Mouse (Mus musculus): ENCODE results near the gene Gdf7.

Gdf7 gene

DNA sequence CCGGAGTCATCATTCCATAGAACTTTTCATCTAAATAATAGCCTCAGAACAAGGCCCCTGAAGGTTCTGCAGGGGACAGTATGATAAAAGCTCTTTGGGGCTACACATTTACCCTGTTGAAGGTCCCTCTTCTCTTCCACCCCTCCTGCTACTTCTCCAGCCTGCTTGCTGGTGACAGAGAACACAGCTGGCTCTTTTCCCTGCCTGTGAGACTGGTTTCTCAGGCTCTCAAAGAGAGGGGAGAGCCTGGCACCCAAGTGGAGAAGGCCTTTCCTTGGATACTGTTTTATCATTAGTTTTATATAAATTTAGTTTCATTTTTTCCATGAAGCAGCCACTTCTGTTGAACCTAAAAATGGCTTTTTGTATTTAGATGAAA is 25.9 kb upstream of the Gdf7 start:
- DNase-seq (ENCODE audit: low spot score in 2 of 2): no peak

DNA sequence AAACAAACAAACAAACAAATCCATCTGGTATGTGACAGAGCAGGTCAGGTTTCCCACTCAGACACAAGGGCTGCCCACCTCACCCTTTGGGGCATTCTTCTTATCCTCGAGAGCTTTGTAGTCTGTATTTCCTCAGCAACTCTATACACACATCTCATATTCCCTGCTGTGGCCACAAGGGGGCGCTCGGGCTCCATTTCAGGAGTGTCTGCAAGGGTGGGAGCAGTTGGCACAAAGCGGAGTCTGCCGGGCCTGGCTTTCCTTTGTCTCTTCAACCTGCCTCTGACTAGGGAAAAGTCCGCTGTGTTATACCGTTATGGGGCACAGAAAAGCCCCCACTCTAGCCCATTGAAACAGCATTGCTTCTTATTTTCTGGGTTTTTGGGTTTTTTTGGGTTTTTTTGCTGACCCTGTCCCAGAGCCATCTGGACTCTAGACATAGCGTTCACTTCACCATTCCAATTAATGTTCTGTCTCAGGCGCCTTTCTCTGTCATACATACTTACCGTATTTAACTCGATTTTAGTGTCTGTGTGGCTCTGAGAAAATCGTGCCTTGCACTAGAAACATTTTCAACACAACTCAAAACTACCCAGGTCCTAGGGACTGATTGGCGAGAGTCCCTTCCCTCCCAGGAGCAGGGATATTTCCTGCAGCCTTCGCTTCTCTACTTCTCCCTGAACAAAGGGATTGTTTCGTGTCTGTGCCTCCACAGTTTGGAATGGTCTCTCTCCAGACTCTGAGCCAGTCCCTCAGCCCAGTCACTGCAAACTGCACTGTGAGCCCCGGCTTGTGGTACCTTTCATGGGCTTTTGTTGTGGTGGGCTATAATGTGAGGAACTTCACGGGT is 25.3 kb upstream of the Gdf7 start:
- peak; percentile 90 to 95 for DNase-seq (ENCODE audit: low spot score in 2 of 2)

DNA sequence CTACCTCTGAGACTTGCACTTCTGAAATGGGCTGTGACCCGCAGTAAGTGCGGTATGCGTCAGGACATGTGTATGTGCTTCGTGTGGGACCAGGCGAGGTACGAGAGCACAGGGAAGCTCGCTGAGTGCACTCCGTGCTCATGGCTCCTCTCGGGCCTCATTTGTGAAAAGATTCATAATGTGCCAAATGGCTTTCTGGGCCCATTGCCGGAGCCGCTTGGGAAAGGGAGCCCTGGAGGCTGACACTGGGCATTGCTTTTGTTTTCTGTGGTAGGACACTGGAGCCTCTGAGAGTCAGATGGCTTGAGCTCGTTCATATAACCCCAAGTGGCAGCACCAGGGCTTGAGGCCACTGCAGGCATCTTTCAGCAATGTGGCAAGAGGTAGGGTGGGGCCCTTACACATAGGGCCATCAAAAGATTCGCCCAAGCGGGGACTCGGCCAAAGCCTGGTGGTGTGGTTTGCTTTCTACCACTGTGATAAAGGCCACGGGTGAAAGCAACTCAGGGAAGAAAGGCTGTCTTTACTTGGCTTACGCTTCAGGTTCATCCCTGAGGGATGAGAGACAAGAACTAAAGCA is 24.3 kb upstream of the Gdf7 start:
- no peak for DNase-seq (ENCODE audit: low spot score in 2 of 2)

DNA sequence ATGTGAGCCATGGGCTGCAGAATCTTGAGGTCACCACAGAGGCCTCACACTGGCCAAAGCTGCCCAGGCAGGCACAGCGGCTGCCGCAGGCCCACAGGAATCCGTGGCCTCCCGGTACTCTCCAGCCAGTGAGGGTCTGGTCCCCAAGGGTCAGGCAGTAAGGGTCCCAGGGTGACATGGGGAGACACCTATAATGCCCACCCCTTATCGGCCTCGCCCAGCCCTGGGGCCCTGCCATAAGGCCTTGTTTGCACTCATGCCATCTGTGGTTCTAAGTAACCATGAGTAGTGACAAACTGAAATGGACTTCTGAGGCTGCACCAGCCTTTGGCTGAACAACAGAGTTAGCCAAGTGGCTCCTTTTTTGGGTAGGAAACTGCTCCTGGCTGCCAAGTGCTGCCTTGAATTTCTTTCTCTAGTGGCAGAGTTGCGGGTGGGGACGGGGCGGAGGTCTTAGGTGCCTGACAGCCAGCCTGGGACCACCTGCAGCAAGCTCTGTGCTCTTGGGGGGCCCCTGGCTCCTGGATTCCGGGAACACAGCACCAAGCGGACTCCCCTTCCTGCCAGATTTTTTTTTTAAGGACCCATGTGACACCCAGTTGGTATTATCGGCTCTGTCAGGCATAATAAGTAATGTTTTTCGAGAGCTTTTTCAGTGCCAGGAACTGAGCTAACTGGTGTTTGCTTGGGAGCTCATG is 23.6 kb upstream of the Gdf7 start:
- no peak for DNase-seq (ENCODE audit: low spot score in 2 of 2)

DNA sequence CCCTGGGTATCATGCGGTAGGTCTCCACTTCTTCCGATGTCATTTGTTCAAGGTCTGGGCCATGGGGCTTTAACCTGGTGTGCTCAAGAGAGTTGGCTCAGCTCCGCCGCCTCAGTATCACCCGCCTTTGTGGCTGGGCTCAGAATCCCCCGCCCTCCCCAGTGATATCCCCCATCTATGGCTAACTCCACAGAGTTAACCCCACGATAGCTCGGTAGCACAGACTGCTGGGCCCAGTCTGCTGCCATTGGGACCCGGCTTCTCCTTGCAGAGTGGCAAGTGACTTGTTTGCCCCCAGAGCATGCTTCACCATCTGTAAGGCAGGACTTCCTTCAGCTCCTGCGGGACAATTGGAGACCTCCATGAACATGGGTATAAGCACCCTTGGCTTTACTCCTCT is 22.3 kb upstream of the Gdf7 start:
- DNase-seq (ENCODE audit: low spot score in 2 of 2): no peak

DNA sequence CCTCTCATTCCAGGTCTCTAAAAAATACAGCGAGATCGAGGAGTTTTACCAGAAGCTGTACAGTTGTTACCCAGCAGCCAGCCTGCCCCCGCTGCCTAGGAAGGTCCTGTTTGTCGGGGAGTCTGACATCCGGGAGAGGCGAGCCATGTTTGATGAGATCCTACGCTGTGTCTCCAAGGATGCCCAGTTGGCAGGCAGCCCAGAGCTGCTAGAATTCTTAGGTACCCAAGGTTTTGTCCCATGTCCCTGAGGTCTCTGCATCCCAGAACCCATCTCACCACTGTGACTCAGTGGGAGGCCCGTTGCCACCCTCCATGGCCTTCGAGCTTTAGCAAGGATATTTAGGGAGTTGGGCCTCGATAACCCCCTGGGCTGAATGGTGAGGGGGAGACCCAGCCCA is 19.8 kb upstream of the Gdf7 start:
- DNase-seq (ENCODE audit: low spot score in 2 of 2): no peak

DNA sequence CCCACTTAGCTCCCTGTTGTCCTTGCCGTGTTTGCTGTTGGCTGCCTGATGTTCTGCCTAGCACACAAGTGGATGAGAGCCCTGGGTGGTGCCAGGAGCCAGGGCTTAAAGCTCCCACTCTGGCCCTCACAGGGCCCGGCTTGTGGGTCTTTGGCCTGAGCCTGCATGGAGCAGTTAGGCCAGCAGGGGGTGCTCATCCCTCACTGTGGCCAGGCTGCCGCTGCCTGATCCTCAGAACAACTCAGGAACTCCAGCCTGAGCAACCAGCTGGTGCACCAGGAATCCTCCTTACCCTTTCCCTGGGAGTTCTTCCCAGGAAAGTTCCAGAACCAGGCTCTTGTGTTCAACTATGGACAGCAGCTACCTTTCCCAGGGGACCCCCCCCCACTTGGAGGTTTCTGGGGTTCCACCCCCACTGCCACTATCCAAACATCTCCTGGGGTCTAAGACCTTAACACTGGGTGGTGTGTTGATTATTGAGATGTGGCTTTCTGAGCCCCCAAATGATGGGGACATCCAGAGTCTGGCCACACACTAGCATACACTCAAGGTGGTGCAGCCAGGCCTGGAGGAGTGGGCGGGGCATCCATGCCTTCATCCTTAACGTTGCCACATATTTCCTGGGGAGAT is 18.4 kb upstream of the Gdf7 start:
- peak in 1 of 2 experiments; percentile 80 for DNase-seq (ENCODE audit: low spot score in 2 of 2)

DNA sequence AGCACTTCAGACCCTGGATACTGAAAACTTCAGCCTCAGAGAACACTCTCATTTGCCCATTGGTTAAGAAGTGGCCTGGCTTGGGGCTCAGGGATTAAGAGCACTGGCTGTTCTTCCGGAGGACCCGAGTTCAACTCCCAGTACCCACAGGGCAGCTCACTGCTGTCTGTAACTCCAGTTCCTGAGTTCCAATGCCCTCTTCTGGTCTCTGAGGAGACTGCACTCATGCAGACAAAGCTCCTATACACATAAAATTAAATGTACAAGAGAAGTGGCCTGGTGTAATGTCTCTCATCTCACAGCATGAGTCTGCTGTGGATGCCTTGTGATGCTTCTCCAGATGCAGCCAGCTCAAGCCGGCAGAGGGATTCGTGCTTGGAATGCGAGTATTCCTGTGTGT is 14.8 kb upstream of the Gdf7 start:
- no peak for DNase-seq (ENCODE audit: low spot score in 2 of 2)

DNA sequence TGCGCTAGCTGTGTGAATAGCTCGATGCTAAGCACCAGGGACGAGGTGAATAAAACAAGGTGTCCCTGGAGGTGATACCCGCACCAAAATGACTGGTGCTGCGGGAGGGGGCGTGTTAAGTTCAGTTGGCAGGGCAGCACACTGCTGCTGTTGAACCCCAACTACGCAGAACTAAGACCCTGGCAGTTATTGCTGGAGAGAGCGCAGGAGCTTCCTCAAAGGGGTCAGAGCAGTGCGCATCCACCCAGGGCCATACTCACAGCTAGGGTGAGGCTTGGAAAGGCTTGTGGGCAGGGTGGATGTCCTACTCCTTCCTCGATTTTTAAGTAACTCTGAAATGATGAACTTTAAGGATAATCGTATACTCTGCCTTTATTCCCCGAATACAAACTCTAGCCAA is 12.0 kb upstream of the Gdf7 start:
- no peak for DNase-seq (ENCODE audit: low spot score in 2 of 2)

DNA sequence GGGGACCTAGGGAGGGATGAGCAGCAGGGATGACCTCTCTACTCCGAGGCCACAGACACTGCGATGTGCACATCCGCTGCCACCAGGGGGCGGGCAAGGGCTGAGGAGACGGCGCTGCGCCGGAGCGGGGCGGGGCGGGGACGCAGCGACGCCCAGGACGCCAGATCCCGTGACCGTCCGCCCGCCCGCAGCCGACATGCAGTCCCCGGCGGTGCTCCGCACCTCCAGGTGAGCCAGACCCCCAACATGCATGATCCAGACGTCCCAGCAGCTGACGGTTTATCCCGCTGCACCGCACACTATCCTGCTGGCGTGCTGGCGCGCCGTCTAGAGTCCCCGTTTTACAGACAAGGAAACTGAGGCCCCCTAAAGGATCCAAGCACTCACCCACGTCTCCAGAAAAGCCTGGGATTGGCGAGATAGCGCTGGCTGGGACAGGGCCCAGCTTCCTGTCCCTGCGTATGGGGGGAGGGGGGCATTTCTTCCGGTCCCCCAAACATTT is 11.6 kb upstream of the Gdf7 start, which contains the start of gene Hs1bp3:
Gene Hs1bp3 (plus strand): TSS at position 163 of the 502 bp plus-strand sequence.
- DNase-seq (ENCODE audit: low spot score in 2 of 2): peak; percentile 61 to 84

DNA sequence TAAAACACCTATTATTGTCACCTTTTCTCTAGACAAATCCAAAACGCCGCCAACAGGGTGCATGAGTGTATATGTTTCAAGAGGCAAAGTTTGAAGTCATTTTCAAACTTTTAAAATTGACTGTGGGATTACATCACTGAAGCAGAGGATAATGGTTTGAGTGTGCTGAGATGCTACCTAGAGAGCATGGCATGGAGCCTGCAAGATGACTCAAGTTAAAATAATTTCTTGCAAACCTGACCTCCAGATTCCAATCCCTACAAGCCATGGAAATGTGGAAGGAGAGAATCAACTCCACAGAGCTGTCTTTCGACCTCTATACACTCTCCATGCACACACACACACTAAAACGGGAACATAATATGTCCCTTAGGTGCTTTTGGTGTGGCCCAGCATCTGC is 10.5 kb upstream of the Gdf7 start:
- DNase-seq (ENCODE audit: low spot score in 2 of 2): no peak

DNA sequence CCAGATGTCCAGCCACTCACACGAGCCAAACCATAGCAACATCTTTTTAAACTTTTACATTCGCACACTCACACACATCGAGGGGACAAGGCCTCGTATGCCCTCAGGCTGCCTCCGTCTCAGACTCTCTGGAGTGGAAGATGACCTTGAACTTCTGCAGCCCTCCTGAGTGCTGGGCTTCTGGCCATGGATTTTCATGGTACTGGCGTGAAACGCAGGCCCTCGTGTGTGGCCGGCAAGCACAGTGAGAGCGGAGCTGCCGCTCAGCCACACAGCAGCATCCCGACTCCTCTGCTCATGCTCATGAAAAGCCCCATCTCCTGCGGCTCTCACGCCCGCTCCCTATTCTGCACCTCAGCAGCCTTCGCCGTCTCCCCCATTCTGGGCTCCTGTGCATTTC is 9.2 kb upstream of the Gdf7 start:
- no peak for DNase-seq (ENCODE audit: low spot score in 2 of 2)

DNA sequence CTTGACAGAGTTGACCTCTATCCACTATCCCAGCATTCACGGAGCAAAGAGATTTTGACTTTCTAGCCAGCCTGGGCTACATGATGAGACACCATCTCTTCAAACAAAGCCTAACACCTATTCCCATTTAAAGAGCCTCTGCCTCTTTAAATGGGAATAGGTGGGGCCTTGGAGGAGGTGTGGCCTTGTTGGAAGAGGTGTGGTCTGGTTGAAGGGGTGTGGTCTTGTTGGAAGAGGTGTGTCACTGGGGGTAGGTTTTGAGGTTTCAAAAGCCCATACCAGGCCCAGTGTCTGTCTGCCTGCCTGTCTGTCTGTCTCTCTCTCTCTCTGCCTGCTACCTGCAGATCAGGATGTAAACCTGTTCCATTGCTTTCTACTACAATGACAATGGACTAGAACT is 5.2 kb upstream of the Gdf7 start:
- DNase-seq (ENCODE audit: low spot score in 2 of 2): no peak

DNA sequence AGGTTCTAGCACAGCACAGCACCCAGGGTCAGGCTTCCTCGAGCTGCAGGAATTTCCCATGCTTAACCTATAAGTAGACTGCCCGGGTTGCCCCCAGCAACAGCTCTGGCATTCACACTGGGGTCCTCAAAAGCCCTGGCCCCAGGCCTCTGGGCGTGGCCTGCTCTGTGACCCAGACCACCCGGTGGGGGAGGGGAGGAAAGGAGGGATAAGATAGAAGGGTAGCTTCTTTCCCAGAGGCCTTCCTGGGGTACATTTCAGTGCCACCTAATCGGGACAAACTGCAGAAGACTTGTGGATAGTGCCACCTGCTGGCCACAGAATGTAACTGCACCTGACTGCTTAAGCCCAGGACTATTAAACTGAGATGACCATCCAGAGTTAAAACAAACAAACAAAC is 4.7 kb upstream of the Gdf7 start:
- DNase-seq (ENCODE audit: low spot score in 2 of 2): peak in 1 of 2 experiments; percentile 64

DNA sequence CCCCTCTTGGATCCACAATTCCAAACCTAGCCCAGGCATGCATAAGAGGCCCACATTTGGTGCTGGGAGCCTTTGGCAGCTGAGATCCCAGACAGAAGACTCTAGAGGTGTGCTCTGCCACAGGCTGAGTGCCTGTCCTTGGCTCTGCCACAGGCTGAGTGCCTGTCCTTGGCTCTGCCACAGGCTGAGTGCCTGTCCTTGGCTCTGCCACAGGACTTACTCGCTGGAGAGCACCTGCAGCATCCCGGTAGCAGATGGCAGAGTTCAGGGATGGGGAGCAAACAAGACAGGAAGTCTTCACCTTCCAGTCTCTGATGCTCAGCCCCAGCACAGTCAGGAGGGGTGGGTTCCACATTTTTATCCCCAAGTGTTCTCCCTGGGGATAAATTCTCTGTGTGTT is 3.5 kb upstream of the Gdf7 start:
- no peak for DNase-seq (ENCODE audit: low spot score in 2 of 2)

DNA sequence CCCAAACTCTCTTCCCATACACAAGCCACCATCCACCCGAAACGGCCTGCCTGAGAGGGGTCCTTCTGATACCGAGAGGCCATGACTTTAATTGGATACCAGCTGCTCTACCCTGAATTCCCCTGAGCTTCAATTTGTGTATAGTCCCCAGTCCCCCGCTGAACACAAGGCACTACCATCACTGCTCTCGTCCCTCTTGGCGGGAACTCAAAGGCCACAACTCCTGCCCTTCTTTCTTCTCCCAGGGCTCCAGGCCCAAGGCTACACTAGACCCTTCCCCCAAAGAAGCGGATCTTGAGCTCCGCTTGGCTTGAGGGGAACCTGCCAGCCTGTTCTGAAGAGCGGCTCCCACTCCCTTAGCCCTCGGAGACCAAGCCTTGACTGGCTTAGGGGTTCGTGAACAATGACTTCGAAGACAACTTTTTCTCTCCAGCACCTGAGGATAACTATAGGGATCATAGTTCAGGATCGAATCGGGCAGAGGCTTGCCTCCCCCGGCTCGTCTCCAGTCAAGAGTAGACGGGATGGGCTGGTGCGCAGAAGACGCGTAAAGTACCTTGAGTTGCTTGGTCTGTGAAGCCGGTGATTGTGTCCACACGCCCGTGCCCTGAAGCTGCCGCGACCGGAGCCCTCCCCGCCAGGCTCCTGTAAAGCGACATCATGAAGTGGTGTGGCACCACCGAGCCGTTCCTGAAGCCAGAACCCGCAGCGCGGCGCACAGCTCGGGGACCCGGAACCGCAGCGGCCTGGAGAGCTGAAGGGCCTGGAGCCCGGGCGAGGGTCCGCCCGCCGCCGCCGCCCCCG is 541 bp downstream of the Gdf7 start:
- no peak for DNase-seq (ENCODE audit: low spot score in 2 of 2)

DNA sequence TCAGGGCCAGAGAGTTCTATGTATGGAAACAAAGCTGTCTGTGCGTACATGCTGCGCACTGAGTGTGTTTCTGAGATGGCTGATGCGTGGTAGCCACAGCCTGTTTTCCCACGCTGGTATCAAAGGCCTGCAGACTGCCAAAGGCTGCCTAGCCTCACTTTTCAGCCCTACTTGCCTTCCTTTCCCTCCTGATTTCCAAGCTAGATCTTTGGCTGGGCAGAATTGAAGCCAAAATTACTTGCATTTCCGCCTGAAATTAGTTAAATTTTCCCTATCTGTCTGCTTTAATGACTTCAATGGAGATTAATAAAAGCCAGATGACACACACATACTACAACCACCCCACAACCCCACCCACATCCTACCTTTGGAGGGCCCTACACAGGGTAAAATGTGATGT is 1.2 kb downstream of the Gdf7 start:
- no peak for DNase-seq (ENCODE audit: low spot score in 2 of 2)

DNA sequence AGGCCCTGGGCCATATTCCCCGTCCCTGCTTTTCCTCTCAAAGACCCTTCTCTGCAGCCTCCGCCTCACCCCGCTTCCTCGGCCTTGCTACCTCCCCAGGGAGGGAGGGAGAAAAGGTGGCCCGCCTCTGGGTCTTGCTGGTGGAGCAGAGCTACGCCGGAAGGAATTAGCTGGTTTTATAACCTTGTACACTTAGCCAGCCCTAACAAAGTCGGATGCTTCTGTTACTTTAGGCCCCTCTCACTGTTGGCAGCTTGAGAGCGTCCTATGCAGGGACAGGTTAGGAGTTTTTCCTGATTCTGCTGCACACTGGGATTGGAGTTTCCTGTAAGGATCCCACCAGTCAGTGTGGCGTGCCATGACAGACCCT is 1.7 kb downstream of the Gdf7 start:
- no peak for DNase-seq (ENCODE audit: low spot score in 2 of 2)

DNA sequence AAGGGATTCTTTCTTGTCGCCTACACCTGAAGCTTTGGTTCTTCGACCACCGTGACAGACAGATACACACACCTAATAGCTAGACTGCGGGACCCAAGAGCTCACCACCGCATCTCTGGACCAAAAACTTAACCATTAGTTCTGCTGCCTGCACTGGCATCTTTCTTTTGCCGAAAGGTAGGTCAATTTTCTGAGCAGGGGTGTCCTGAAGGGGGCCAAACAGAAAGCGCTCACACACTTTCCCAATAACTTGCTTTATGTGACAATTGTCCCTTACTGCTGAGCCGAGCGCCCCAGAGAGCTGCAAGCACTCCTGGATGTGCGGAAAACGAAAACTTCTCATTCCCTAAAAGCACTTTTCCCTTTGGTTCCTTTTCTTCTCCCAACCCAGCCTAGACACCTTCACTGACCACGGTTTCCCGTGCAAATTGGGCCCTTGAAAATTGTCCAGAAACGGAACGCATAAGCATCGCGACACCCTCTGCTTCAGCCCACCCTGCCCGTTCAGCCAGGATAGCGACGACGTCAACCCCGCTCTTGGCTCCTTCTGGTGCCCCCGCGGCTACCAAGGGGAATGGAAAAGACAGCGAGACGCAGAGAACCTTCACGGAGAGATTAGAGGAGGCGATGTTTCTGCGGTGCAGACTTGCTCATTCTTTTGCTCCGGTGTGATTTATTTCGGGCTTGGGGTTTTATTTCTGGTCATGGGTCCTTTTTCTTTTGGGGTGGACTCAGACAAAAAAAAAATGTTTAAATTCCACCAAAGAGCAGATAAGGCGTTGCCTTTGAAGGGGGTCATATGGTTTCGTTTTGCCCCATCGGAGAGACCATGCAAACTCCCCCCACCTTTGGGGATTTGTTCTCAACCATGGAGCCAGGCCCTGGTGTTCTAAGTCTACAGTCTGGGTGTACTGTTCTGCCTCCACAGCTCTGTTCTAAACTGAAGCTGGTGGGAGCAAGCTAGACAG is 2.3 kb downstream of the Gdf7 start:
- no peak for DNase-seq (ENCODE audit: low spot score in 2 of 2)
